Mouse (Mus musculus): ENCODE measurements around the gene Cdca3.
"Not testable (repeated sequence)": the region's sequence is repeated elsewhere in the genome, so short reads cannot be mapped to it uniquely, and the experiment has no call there.

Gene Cdca3

DNA sequence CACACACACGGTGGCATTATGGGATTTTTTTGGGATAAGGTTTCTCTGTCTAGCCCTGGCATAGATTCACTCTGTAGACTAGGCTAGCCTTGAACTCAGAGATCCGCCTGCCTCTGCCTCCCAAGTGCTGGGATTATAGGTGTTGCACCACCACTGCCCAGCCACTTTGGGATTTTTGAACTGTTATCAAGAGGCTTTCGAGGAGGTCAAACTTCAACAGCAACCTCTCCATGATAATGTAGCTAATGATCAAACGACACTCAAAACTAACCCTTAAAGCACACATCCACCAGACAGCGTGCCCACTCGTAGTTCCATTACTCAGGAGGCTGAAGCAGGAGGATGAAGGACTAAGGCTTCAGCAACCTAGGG is 21.4 kb upstream of the Cdca3 start:
- in situ Hi-C loops (cut with MboI; ENCODE audit: low pct_unique_long_range_greater_than_20kb in 1 of 2, low sequenced_read_pairs in 2 of 2, unreplicated experiment in 1 of 2): no loop called here

DNA sequence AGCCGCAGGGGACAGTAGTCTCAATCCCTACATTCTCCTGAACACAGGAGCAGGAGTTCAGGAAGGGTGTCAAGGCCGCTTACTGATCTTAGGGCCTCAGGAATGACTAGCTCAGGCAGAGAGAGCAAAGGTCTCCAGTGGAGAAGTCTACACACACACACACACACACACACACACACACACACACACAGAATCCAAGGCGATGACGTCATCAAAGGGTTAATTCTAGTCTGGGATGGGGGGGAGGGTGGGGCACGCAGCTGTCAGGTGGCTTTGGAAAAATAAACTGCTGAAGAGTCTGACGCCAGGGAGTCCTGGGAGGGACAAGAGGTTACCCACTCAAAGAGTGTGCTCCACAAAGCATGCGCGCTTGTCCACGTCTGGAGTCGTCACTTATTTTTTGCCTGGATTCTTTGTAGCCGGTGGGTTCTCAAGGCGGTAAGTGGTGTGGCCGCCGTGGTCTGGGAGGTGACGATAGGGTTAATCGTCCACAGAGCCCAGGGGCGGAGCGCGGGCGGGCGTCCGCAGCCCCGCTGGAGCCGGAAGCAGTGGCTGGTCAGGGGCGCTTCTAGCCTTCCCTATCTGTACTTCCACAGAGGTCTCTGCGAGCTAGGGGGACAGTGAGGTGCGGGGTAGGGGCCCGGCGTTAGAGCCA is 20.9 kb upstream of the Cdca3 start, which contains the start of gene Spsb2:
Gene Spsb2 (plus strand): TSS at position 304 of the 655 bp plus-strand sequence.
- in situ Hi-C loops (cut with MboI; ENCODE audit: low pct_unique_long_range_greater_than_20kb in 1 of 2, low sequenced_read_pairs in 2 of 2, unreplicated experiment in 1 of 2): no loop called here

DNA sequence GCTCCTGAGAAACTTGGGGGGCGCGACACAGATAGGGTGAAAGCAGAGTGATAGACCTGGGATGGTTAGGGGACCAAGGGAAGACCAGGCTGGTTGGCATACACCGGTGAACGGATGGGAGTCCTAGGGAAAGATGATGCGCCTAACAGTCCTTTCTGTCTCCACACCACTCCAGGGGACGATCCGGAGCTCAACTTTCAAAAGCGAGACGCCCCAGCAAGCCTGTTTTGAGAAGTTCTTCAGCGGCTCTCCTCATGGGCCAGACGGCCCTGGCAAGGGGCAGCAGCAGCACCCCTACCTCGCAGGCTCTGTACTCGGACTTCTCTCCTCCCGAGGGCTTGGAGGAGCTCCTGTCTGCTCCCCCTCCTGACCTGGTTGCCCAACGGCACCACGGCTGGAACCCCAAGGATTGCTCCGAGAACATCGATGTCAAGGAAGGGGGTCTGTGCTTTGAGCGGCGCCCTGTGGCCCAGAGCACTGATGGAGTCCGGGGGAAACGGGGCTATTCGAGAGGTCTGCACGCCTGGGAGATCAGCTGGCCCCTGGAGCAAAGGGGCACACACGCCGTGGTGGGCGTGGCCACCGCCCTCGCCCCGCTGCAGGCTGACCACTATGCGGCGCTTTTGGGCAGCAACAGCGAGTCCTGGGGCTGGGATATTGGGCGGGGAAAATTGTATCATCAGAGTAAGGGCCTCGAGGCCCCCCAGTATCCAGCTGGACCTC is 20.1 kb upstream of the Cdca3 start:
- in situ Hi-C loops (cut with MboI; ENCODE audit: low pct_unique_long_range_greater_than_20kb in 1 of 2, low sequenced_read_pairs in 2 of 2, unreplicated experiment in 1 of 2): no loop called here

DNA sequence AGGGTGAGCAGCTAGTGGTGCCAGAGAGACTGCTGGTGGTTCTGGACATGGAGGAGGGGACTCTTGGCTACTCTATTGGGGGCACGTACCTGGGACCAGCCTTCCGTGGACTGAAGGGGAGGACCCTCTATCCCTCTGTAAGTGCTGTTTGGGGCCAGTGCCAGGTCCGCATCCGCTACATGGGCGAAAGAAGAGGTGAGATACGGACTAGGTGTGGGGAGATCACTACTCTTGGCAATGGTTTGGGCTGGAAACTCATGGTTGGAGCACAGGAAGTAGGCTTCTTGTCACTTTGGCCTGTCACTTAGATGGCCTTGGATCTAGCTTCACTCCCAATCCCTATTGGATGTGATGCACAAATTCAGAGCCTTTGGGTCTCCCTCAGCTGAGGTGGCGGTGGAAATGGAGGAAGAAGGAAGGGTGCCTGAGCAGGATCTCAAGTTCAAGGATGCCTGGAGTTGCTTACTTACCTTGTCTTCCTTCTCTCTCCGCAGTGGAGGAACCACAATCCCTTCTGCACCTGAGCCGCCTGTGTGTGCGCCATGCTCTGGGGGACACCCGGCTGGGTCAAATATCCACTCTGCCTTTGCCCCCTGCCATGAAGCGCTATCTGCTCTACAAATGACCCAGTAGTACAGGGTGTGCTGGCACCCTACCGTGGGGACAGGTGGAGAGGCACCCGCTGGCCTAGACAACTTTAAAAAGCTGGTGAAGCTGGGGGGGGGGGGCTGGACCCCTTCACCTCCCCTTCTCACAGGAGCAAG is 19.4 kb upstream of the Cdca3 start:
- in situ Hi-C loops (cut with MboI; ENCODE audit: low pct_unique_long_range_greater_than_20kb in 1 of 2, low sequenced_read_pairs in 2 of 2, unreplicated experiment in 1 of 2): no loop called here

DNA sequence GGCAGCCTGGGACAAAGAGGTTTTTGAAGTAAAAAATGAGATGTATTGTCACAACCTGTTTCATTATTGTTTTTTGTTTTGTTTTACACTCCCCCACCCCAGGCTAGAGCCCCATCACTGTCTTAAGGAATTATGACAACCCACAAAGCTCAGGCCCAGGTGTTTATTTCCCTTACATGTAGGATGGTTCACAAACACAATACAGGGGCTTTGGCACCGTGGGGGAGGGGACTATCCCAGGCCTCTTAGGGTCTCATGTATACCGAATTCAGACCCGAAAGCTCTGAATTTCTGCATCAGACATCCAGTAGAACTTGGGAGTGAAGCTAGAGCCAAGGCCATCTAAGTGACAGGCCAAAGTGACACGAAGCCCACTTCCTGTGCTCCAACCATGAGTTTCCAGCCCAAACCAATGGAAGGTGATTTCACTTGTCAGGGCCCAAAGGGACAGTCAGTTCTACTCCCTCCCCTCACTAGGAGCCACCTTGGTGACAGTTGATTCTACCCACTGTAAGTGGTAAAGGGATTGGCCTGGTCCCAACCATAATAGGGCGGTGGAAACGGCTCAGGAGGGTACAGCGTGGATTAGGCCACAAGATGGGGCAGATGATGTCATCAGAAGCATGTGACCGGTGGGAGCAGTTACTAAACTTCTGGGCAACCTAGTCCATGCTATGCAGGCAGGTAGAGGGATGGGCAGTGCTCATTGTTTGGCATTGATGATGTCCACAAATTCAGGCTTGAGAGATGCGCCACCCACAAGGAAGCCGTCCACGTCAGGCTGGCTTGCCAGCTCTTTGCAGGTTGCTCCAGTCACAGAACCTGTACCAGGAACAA is 18.6 kb upstream of the Cdca3 start:
- in situ Hi-C loops (cut with MboI; ENCODE audit: low pct_unique_long_range_greater_than_20kb in 1 of 2, low sequenced_read_pairs in 2 of 2, unreplicated experiment in 1 of 2): not testable (repeated sequence)

DNA sequence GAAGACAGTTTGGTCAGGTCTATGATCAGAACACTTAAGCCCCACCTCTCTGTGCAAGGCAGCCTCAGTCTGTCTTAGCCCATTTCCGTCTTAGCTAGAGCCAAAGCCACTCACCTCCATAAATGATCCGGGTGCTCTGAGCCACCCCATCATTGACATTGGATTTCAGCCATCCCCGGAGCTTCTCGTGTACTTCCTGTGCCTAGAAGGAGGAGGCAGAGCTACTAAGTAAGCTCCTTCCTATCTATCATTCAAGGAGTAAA is 18.0 kb upstream of the Cdca3 start:
- in situ Hi-C loops (cut with MboI; ENCODE audit: low pct_unique_long_range_greater_than_20kb in 1 of 2, low sequenced_read_pairs in 2 of 2, unreplicated experiment in 1 of 2): no loop called here

DNA sequence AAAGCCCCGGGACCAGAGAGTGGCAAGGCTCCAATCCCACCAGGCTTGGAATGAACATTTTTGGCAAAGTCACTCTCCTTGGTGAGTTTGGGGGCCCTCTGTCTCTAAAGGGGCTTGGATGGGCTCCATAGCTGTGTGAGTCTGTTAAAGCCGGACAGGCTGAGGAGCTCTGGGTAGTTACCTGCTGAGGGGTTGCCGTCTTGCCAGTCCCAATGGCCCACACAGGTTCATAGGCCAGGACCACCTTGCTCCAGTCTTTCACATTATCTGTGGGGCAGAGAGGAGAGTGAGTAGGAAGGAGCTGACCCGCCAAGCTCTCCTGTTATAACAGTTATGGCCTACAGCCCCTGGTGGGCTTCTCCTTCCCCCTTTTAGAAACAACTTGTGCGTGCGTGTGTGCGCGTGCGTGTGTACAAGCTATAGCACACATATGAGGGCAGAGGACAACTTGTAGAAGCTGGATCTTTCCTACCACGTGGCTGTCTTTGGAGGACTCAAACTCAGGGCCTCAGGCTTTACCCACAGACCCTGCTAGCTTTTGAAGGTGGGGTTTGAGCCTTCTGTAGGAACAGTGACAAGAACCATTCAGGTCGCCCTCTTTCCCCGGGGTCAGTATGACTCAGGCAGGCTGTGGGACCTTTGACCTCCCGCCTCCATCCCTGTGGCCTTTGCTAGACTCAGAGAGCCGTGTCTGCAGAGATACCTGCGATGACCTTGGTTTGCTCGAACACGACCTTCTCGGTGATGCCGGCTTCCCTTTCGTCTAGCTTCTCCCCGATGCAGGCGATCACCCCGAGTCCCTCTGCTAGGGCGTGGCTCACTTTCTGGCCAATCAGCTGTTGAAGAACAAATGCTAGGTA is 17.4 kb upstream of the Cdca3 start:
- in situ Hi-C loops (cut with MboI; ENCODE audit: low pct_unique_long_range_greater_than_20kb in 1 of 2, low sequenced_read_pairs in 2 of 2, unreplicated experiment in 1 of 2): no loop called here

DNA sequence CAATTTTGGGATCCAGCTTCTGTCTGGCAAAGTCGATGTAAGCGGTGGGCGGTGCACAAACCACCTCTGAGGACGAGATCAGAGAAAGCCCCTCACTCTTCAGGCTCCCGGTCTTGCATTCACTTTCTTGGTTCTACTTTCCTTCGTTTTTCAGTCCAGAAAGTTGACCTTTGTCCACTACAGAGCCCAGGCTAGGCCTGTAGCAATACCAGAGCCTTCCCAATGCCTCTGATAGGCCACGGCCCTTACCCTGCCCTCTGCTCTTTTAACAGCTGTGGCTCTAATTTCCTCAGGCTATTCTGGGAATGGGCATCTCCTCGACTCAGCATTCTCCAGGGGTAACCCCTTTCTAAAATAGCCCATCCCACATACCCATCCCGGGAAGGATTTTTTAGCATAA is 16.5 kb upstream of the Cdca3 start:
- in situ Hi-C loops (cut with MboI; ENCODE audit: low pct_unique_long_range_greater_than_20kb in 1 of 2, low sequenced_read_pairs in 2 of 2, unreplicated experiment in 1 of 2): no loop called here

DNA sequence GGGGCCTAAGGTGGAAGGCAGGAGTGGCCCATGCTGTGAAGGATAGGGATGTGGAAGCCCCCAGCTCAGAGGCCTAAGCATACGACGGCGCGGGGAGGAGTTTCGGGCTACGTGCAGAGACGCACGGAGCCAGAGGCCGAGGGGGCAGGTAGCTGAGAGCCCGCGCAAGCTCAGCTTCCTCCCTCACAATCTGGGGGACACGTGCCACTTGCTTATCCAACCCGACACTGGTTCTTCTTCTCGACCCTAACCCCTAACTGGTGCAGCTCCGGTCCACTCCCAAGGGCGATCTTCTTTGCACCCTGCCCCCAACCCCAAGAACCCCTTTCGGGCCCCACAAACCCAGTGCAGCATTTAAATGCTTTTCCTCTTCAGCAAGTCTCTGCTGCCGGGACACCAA is 15.9 kb upstream of the Cdca3 start:
- in situ Hi-C loops (cut with MboI; ENCODE audit: low pct_unique_long_range_greater_than_20kb in 1 of 2, low sequenced_read_pairs in 2 of 2, unreplicated experiment in 1 of 2): no loop called here

DNA sequence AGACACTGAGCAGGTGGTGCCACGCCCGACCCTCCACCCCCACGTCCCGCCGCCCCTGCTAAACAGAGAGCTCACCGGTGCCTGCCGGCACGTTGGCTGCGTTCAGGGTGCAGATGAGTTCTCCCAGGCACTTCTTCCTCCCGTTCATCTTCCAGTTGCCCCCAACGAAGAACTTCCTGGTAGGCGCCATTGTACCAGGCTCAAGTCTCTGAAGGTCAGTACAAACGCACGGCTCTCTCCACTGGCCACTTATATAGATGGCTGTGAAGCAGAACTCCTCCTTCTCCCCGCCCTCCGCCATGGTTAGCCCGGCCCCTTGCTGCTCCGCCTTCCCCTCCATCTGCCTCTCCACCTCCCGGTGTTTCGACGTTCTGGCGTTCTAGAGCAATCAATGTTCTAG is 15.4 kb upstream of the Cdca3 start, which contains the start of gene Tpi1:
Gene Tpi1 (minus strand): TSS at position 364 of the 400 bp plus-strand sequence.
- in situ Hi-C loops (cut with MboI; ENCODE audit: low pct_unique_long_range_greater_than_20kb in 1 of 2, low sequenced_read_pairs in 2 of 2, unreplicated experiment in 1 of 2): no loop called here

DNA sequence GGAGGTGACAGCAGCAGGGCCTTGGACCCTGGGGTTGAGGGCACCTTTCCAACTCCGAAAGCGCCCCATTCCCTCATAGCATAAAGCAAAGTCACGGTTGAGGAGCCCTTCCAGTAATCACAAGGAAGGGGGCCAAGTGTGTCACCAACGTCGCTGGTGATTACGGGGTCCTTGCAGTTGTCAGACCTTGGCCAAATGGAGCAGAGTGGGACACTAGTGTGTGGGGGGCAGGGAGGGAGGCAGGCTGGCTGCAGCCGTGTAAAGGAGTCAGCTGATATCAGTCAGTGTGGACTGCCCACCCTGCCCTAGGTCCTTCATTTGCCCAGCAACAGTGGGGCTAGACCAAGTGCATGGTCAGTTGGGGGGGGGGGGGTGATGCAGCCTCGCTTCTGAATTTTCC is 14.9 kb upstream of the Cdca3 start:
- in situ Hi-C loops (cut with MboI; ENCODE audit: low pct_unique_long_range_greater_than_20kb in 1 of 2, low sequenced_read_pairs in 2 of 2, unreplicated experiment in 1 of 2): no loop called here

DNA sequence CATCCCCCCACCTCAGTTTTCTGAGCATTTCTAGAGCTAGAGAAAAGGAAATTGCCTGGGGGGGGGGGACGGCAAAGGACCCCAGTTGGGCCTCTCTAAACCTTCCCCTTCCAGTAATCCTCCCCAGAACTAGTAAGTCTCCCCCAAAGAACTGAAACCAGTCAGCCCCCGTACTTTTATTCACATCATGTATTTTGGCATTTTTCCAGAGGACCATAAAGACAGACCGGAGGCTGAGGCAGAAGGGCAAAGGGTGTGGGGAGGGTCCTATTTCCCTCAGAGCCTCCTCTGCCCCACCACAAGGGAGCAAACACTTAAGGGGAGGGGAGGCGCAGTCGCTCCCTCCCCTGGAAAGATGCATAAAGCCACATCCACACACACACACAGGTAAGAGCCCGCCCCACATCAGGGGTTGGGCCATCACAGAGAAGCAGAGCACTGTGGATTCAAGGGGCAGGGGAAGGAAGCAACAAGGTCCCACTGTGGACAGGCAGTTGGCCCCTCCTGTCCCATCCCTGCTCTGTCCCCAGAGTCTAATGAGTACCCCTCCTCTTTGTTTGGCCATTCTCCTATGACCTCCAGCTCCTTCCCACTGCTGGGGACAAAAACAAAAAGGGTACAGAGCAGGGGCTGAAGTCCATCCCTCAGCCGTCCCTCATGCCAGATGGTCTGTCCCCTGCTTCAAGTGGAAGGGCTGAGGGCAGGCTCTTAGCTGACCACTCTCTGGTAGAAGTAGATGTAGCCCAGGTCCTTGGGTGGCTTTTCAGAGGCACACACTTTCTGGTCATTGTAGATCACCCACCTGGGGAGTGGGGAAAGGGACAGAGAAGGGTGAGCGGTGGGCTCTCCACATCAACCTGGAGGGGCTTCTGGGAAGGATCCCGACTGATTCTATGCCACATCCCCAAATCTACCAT is 14.2 kb upstream of the Cdca3 start:
- in situ Hi-C loops (cut with MboI; ENCODE audit: low pct_unique_long_range_greater_than_20kb in 1 of 2, low sequenced_read_pairs in 2 of 2, unreplicated experiment in 1 of 2): no loop called here

DNA sequence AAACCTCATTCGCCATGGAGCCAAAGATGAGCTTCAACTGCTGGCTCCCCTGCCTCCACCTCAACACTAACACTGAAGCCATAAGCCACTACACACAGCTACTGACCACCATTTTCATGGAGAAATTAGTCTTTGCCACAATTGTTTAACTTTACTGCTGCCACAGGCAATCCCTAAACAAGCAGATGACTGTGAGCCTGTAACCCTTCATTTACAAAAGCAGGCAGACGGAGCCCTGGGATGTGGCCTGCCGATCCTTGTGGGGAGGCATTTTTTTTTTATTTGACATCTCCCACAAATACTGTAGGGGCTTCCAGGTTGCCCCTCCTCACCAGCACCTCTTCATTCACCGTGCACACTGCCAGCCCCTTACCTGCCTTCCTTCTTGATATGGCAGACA is 12.7 kb upstream of the Cdca3 start:
- in situ Hi-C loops (cut with MboI; ENCODE audit: low pct_unique_long_range_greater_than_20kb in 1 of 2, low sequenced_read_pairs in 2 of 2, unreplicated experiment in 1 of 2): no loop called here

DNA sequence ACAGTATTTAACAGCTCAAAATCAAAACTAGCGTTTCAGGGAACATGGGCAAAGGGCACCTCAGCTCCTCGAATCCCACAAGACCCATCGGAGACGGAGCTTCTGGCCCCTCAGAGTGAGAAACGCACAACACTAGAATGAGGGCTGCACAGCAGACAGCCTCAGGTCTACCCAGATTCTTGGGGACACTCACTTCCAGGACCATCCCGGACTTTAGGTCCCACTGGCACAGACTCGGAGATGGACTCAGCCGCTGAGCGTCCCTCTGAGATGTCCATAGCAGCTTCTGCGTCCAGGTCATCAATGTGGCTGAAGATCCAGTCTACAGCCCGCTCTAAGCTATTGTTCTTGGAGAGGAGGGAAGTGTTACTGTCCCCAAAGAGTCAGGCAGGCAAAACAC is 12.2 kb upstream of the Cdca3 start:
- in situ Hi-C loops (cut with MboI; ENCODE audit: low pct_unique_long_range_greater_than_20kb in 1 of 2, low sequenced_read_pairs in 2 of 2, unreplicated experiment in 1 of 2): no loop called here

DNA sequence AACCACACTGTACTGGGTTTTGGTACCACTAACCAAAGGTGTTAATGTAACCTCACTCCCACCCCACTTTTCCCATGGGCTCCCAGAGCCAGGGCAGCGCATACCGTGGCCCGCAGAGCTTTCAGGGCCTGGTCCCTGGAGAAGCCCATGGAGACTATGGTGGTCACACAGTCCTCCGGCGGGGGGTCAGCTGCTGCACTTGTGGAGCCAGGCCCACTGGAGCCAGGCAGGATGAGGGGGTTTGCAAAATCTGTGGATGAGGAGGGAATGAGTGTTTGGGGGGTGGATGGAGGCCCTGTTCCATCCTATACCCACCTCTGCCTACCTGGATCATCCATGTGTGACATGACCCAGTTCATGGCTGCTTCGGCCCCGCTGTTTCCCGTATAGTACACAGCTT is 11.8 kb upstream of the Cdca3 start:
- in situ Hi-C loops (cut with MboI; ENCODE audit: low pct_unique_long_range_greater_than_20kb in 1 of 2, low sequenced_read_pairs in 2 of 2, unreplicated experiment in 1 of 2): no loop called here

DNA sequence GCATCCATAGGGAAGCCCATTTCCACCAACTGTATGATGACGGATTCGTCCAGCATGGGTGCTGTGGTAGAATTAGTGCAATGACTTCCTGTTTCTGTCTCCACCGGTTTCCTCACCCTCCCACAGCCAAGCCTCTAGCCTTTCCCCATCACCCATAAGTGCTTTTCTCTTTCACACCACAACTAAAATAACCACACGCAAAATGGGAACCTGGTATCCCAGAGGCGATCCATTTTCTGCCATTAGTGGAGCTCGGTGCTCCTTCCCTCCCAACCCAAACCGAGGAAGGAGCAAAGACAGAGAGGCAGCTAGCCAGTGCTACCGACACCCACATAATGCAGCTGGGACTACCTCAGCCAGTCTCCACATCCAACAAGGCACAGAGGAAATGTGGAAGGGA is 11.4 kb upstream of the Cdca3 start:
- in situ Hi-C loops (cut with MboI; ENCODE audit: low pct_unique_long_range_greater_than_20kb in 1 of 2, low sequenced_read_pairs in 2 of 2, unreplicated experiment in 1 of 2): no loop called here

DNA sequence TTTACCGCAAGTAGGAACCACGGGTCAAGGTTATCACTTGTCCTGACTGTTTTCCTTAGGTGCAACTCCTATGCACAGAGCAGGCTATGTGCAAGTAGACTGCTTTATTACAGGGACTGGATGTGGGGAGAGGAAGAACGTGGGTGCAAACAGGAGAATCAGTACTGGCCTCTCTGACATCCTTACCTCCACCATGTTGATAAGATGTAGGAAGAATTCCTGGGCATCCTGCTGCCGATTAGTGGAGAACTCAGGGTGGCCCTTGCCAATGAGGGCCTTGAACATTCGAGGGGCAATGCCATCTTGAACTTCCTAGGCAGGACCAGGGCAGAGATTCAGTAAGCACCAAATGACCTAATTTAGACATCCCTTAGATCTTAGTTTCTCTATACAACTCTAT is 8.5 kb upstream of the Cdca3 start:
- in situ Hi-C loops (cut with MboI; ENCODE audit: low pct_unique_long_range_greater_than_20kb in 1 of 2, low sequenced_read_pairs in 2 of 2, unreplicated experiment in 1 of 2): no loop called here
